Mouse (Mus musculus) cerebellum, postnatal 4 days (tissue): ENCODE results near the gene Hist1h2ap.
"Not testable (repeated sequence)": the region's sequence is repeated elsewhere in the genome, so short reads cannot be mapped to it uniquely, and the experiment has no call there.

ENCODE experiments used
- DNase-seq, 2 experiments: peaks; one replicate each; pipeline ENCODE4 v3.0.0; 2022; ENCODE audit warnings: low spot score in 2 of 2, mixed read lengths in 1 of 2

Gene Hist1h2ap

GRCm38 (mm10) chr13:21833461-21833860 is at the start of gene Hist1h2ap, which contains the start of gene Hist1h2br:
Gene Hist1h2ap, minus strand, starts transcription at chr13:21833507.
Gene Hist1h2br, plus strand, starts transcription at chr13:21833743.
- not testable (repeated sequence) for DNase-seq

GRCm38 (mm10) chr13:21882760-21883405 is 49.6 kb upstream of the Hist1h2ap start:
- peak in 1 of 2 experiments; percentile 33 for DNase-seq

DNA sequence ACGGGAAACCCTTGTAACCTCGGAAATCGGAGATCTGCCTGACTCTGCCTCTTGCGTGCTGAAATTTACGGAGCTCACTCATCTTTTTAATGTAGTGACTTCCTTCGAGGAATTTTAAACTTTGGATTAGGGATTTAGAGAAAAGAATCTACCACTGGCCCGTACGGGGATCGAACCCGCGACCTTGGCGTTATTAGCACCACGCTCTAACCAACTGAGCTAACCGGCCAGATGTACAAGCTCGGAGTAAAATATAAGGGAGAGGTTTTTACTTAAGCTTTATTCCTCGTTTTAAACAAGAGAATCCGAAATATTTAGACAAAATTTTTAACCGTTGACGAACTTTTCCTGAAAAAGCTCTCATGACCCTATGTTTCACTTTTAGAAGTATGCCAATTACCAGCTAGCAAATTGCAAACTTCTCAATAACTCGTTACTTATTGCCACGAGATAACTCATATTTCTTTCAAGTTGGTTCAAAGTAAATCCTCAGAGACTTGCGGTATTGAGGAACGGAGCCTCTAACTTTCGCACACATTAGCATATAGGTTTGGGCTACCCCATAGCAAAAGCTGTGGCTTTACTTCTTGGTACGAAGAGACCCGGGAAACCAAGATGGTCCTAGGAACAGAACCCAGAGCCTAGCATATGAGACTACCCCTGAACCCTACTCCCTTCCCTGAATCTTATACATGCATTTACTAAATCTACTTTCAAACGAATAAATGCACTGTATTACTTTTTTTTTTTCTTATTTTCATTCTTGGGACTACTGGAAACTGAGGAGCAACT is 48.8 kb upstream of the Hist1h2ap start:
- peak in 1 of 2 experiments; percentile 4 for DNase-seq

GRCm38 (mm10) chr13:21880735-21881134 is 47.4 kb upstream of the Hist1h2ap start:
- DNase-seq = no peak

- DNase-seq = not testable (repeated sequence)
These were observed 32.2 kb upstream of the Hist1h2ap start for GRCm38 (mm10) chr13:21865503-21865902.

DNA sequence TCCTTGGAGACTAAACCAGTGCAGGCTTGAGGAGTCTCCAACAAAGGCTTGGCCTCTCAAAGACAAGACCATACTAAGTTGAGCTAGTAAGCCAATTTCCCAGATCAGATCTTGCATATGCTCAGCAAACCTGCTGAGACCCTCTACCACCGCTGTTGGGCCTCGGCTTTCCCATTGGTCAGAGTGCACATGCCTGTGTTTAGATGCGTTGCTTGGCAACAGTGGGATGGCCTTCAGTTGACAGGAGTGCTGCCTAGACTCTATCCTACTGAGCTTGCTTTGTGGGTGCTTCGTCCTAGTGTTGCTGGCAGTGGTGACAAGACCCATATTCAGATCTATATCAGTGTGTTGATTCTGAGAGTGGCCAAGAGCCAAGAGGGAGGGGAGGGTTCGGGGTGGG is 28.3 kb upstream of the Hist1h2ap start:
- DNase-seq = no peak

DNA sequence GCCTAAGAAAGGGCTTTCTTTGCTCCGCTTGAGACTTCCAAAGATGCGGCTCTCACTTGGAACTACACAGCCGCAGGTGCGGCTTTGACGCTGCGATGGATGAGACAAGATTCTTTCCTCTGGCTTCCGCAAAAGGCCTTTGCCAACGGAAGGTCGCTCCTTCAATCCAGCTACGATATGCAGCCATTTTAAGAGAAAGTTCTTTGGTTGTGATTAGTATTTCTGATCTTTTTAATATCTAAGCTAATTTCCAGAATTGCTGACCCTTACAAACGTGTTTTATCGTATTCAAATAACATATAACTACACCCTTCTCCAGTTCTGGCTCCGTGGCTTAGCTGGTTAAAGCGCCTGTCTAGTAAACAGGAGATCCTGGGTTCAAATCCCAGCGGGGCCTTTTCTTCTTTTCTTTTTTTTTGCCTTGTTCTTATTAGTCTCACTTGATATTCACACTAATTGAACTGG is 22.4 kb upstream of the Hist1h2ap start:
- DNase-seq = peak in 1 of 2 experiments; percentile 22

GRCm38 (mm10) chr13:21855146-21855545 is 21.8 kb upstream of the Hist1h2ap start:
- peak; percentile 27 to 51 for DNase-seq

- DNase-seq = no peak
These were observed 19.1 kb upstream of the Hist1h2ap start for GRCm38 (mm10) chr13:21852215-21852945.

GRCm38 (mm10) chr13:21850696-21851095 is 17.4 kb upstream of the Hist1h2ap start:
- not testable (repeated sequence) for DNase-seq

GRCm38 (mm10) chr13:21847883-21848282 is 14.6 kb upstream of the Hist1h2ap start:
- no peak for DNase-seq

DNA sequence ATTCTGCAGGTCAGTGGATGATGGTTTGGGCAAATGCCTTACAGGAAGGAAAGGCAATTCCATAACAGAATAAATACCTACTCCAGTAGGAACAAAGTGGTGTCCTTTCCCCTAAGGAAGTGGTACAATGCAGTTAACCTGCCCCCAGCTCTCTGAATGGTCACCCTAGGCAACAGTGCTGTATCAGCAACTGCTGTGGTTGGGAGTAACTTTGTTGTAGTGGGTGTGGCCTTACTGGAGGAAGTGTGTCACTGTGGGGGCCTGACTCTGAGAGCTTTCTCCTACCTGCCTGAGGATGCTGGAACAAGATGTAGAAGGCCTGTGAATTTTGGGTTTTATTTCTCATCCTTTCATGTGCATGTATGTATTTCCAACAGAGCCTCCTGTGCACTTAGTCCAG is 13.0 kb upstream of the Hist1h2ap start:
- DNase-seq = not testable (repeated sequence)

- DNase-seq = not testable (repeated sequence)
These were observed 7.2 kb upstream of the Hist1h2ap start for GRCm38 (mm10) chr13:21840508-21840907.

- not testable (repeated sequence) for DNase-seq
These were observed 1.6 kb downstream of the Hist1h2ap start, which contains the start of gene Hist1h4n for GRCm38 (mm10) chr13:21831418-21832394. Gene Hist1h4n, minus strand, starts transcription at chr13:21832196.

DNA sequence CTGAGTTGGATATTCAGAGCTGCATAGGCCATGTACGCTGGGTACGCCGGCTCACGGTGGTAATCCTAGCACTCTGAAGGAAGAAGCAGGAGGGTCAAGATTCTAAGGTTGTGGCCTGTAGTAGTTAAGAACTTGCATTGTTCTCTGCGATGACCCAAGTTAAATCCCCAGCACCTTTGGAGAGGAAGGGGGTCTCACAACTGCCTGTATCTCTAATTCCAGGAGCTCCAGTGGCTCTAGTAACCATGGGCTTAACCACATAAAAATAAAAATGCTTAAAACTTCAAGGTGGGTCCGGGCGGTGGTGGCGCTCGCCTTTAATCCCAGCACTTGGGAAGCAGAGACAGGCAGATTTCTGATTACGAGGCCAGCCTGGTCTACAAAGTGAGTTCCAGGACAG is 3.0 kb downstream of the Hist1h2ap start:
- DNase-seq = no peak

DNA sequence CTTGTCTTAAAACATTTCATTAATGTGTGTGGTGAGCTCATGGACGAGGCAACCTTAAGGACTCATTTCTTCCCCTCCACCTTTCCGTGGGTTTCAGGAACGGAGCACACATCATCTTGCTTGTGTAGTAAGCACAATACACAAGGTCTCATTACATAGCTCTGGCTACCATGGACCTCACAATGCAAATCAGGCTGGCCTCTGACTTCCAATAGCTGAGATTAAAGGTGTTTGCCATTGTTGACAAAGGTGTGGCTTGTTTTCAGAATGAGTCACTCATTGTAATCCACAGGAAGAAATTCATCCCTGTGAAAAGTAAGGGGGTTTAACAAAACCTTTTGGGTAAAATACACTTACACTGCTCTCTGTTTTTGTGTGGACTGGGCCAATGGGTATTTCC is 4.8 kb downstream of the Hist1h2ap start:
- no peak for DNase-seq

GRCm38 (mm10) chr13:21820082-21820890 is 13.0 kb downstream of the Hist1h2ap start:
- not testable (repeated sequence) for DNase-seq

- DNase-seq = not testable (repeated sequence)
These were observed 21.2 kb downstream of the Hist1h2ap start for GRCm38 (mm10) chr13:21812092-21812491.

- DNase-seq = not testable (repeated sequence)
These were observed 21.8 kb downstream of the Hist1h2ap start, which contains the start of gene Hist1h4m for GRCm38 (mm10) chr13:21811539-21811938. Gene Hist1h4m, plus strand, starts transcription at chr13:21811746.

- DNase-seq = not testable (repeated sequence)
These were observed 22.2 kb downstream of the Hist1h2ap start for GRCm38 (mm10) chr13:21811074-21811473.
